Mouse (Mus musculus): ENCODE results near the gene Bcl11a. TPM values are rescaled to one million over a fixed set of nuclear protein-coding genes. Genes with fewer than 3 reads are reported as not detected.
A peak's percentile ranks its signal among the peaks of the same experiment; 100 is the strongest.

Gene Bcl11a
- polyA plus RNA-seq, 1 experiment from 2014 or later, result 25.2 TPM

DNA sequence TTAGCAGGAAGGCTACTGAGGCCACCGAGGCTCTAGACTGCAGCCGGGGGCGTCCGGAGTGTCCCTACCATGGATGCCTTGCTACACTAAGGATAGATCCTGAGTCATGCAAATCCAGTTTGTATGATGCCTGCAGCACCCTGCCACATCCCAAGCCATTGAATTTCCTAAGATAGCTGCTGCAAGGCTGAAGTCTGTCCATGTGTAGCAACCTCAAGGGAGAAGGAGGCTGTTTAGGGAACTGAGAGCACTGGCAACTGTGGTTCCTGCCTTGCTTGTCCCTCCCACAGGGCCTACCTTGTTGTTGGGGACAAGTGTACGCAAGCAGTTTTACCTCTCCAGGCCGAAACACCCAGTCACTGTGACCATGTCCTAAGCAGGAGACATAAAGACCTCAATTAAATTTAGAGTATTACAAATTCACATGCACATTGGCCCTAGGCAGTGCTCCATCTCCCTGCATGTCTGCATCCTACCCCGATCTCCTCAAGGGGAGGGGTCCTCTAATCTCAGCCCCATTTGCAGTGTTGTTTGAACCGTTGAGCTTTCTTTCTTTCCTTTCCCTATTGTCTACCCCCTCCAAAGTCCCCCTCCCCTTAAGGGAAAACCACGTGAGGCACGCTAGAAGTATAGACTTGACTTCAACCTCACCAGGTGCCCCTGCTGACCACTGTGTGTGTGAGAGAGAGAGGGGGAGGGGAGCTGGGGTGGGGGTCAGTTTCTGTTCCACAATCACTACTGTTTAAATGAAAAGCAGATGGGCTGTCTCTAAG lies 63.8 kb downstream of the Bcl11a start:
- Histone ChIP-seq H3K9ac (no peak overlapping the region), H3K27ac (replicated peaks) (peak overlapping the region; percentile 43), H3K27me3 (no peaks in the 10 kb centered on the region), H3K9me3 (replicated peaks) (0 out of 2 replicates have a peak, but pooled peaks cover 3% of the 10 kb centered on the region), H3K36me3 (replicated peaks) (peaks cover 59% of the 10 kb centered on the region), H3K4me3 (replicated peaks) (no peak overlapping the region), H3K4me1 (replicated peaks) (peaks cover 90% of the 10 kb centered on the region), H3K4me2 (no peak overlapping the region)
- WGBS (ENCODE audit: insufficient replicate concordance), result 71% methylated on average over 10 of the region's 10 CpGs
- no peak for ATAC-seq (ENCODE audit: insufficient read depth)

GRCm38 (mm10) chr11:24142316-24142715 lies 64.5 kb downstream of the Bcl11a start:
- ATAC-seq (ENCODE audit: insufficient read depth), result no peak
- Histone ChIP-seq H3K9me3 (replicated peaks) (0 out of 2 replicates have a peak, but pooled peaks cover 3% of the 10 kb centered on the region), H3K4me1 (replicated peaks) (peaks cover 90% of the 10 kb centered on the region), H3K4me2 (no peak overlapping the region), H3K27me3 (no peaks in the 10 kb centered on the region), H3K36me3 (replicated peaks) (peaks cover 59% of the 10 kb centered on the region), H3K27ac (replicated peaks) (peak overlapping the region; percentile 43; the same call in 1 of the 2 replicates), H3K9ac (no peak overlapping the region), H3K4me3 (replicated peaks) (no peak overlapping the region)
- WGBS (ENCODE audit: insufficient replicate concordance), result 38% methylated on average over 9 of the region's 9 CpGs

DNA sequence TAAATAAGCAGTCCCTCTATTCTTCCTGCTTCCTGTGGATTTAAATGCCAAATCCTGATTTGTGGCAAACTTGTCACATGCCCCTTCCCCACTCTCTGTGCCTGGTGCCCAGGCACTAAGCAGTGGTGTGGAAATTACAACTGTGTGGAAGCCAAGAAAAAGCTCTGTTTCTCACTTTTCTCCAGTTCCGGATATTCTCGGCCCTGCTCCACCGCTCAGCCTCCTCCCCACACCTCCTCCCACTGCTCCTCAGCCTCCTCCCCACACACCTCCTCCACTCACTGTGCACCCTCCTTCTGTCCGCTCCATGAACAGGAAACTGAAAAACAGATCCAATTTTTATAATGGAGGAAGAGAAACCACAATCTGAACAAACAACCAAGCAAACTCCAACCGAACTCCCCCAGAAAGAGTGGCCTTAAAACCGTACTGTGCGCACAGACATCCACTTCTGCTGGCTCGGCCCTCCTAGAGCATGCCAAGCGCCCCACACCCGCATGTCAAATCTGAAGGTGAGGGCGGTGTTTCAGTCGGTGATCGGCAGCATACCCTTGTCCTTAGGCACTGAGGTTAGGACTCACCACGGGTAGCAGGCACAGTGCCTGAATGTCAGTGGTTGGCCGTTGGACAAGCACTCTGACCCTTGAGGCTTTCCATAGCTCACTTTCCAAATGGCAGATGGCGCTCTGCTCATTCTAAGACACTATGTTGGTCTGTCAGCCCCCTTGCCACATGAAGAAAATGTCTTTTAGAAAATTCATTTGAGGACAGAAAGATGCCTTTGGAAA lies 66.5 kb downstream of the Bcl11a start:
- Histone ChIP-seq H3K9me3 (replicated peaks) (0 out of 2 replicates have a peak, but pooled peaks cover 3% of the 10 kb centered on the region), H3K9ac (no peak overlapping the region), H3K4me2 (no peak overlapping the region), H3K27me3 (no peaks in the 10 kb centered on the region), H3K36me3 (replicated peaks) (peaks cover 41% of the 10 kb centered on the region), H3K27ac (replicated peaks) (no peak overlapping the region), H3K4me1 (replicated peaks) (peaks cover 92% of the 10 kb centered on the region), H3K4me3 (replicated peaks) (no peak overlapping the region)
- ATAC-seq (ENCODE audit: insufficient read depth), result no peak
- 66% methylated on average over 16 of the region's 16 CpGs for WGBS (ENCODE audit: insufficient replicate concordance)

- Histone ChIP-seq H3K4me3 (replicated peaks) (no peak overlapping the region), H3K9me3 (replicated peaks) (no peaks in the 10 kb centered on the region), H3K4me2 (no peak overlapping the region), H3K36me3 (replicated peaks) (peaks cover 37% of the 10 kb centered on the region), H3K4me1 (replicated peaks) (peaks cover 80% of the 10 kb centered on the region), H3K27ac (replicated peaks) (peak overlapping the region; percentile 58; the same call in 1 of the 2 replicates), H3K9ac (no peak overlapping the region), H3K27me3 (no peaks in the 10 kb centered on the region)
- no peak for ATAC-seq (ENCODE audit: insufficient read depth)
- 60% methylated on average over 4 of the region's 4 CpGs for WGBS (ENCODE audit: insufficient replicate concordance)
These were observed 68.2 kb downstream of the Bcl11a start for GRCm38 (mm10) chr11:24146034-24146433.

- no peak for ATAC-seq (ENCODE audit: insufficient read depth)
- no peak overlapping the region for H3K4me2 ChIP-seq
- H3K36me3 ChIP-seq (replicated peaks), result peaks cover 35% of the 10 kb centered on the region
- no peaks in the 10 kb centered on the region for H3K27me3 ChIP-seq
- no peaks in the 10 kb centered on the region for H3K9me3 ChIP-seq (replicated peaks)
- peaks cover 76% of the 10 kb centered on the region for H3K4me1 ChIP-seq (replicated peaks)
- peak overlapping the region; percentile 58; the same call in 1 of the 2 replicates for H3K27ac ChIP-seq (replicated peaks)
- no peak overlapping the region for H3K4me3 ChIP-seq (replicated peaks)
- no peak overlapping the region for H3K9ac ChIP-seq
- WGBS (ENCODE audit: insufficient replicate concordance), result 74% methylated on average over 1 of the region's 1 CpGs
These were observed 68.6 kb downstream of the Bcl11a start for GRCm38 (mm10) chr11:24146437-24146836.

DNA sequence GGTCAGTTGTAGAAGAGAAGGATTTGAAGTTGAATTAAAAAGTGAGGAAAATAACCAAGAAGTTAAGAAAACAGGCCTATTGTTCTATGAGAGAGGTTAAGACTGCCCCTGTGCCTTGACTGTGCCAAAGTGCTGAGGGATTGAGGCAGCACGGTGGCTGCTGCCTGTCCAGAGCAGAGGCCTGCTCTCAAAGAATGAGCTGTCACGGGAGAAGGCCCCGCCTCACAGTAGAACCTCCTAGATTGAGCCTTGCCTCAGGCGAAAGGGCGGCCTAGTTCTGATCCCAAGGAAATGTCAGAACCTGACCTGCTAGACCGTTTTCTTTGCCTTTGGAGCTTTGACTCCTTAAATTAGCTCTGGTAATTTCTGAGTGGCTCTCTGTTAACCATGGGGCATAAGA lies 69.8 kb downstream of the Bcl11a start:
- Histone ChIP-seq H3K36me3 (replicated peaks) (peaks cover 34% of the 10 kb centered on the region), H3K9ac (no peak overlapping the region), H3K4me1 (replicated peaks) (peaks cover 63% of the 10 kb centered on the region), H3K9me3 (replicated peaks) (no peaks in the 10 kb centered on the region), H3K4me2 (0 out of 2 replicates have a peak overlapping the region, but pooled peaks have one; percentile 19), H3K27ac (replicated peaks) (peak overlapping the region; percentile 58), H3K4me3 (replicated peaks) (no peak overlapping the region), H3K27me3 (no peaks in the 10 kb centered on the region)
- WGBS (ENCODE audit: insufficient replicate concordance), result 45% methylated on average over 6 of the region's 6 CpGs
- peak; percentile 45; the same call in 1 of the 2 replicates for ATAC-seq (ENCODE audit: insufficient read depth)

- H3K4me1 ChIP-seq (replicated peaks), result peaks cover 57% of the 10 kb centered on the region
These were observed 70.7 kb downstream of the Bcl11a start for GRCm38 (mm10) chr11:24148545-24148944.

GRCm38 (mm10) chr11:24149462-24150220 lies 71.8 kb downstream of the Bcl11a start:
- 73% methylated on average over 9 of the region's 9 CpGs for WGBS (ENCODE audit: insufficient replicate concordance)
- peaks cover 30% of the 10 kb centered on the region for H3K36me3 ChIP-seq (replicated peaks)
- ATAC-seq (ENCODE audit: insufficient read depth), result no peak
- no peak overlapping the region for H3K4me3 ChIP-seq (replicated peaks)
- H3K9ac ChIP-seq, result no peak overlapping the region
- no peaks in the 10 kb centered on the region for H3K27me3 ChIP-seq
- H3K4me2 ChIP-seq, result no peak overlapping the region
- H3K27ac ChIP-seq (replicated peaks), result 0 out of 2 replicates have a peak overlapping the region, but pooled peaks have one; percentile 25
- no peaks in the 10 kb centered on the region for H3K9me3 ChIP-seq (replicated peaks)
- peaks cover 62% of the 10 kb centered on the region for H3K4me1 ChIP-seq (replicated peaks)

More at GRCm38 (mm10) chr11:24148545-24148944, 70.7 kb downstream of the Bcl11a start:
- WGBS (ENCODE audit: insufficient replicate concordance), result 24% methylated on average over 3 of the region's 3 CpGs
- no peaks in the 10 kb centered on the region for H3K27me3 ChIP-seq
- H3K27ac ChIP-seq (replicated peaks), result peak overlapping the region; percentile 58
- peaks cover 31% of the 10 kb centered on the region for H3K36me3 ChIP-seq (replicated peaks)
- peak; percentile 71 for ATAC-seq (ENCODE audit: insufficient read depth)
- no peak overlapping the region for H3K4me3 ChIP-seq (replicated peaks)
- 0 out of 2 replicates have a peak overlapping the region, but pooled peaks have one; percentile 19 for H3K4me2 ChIP-seq
- H3K9me3 ChIP-seq (replicated peaks), result no peaks in the 10 kb centered on the region
- H3K9ac ChIP-seq, result peak overlapping the region; percentile 9; the same call in 1 of the 2 replicates

DNA sequence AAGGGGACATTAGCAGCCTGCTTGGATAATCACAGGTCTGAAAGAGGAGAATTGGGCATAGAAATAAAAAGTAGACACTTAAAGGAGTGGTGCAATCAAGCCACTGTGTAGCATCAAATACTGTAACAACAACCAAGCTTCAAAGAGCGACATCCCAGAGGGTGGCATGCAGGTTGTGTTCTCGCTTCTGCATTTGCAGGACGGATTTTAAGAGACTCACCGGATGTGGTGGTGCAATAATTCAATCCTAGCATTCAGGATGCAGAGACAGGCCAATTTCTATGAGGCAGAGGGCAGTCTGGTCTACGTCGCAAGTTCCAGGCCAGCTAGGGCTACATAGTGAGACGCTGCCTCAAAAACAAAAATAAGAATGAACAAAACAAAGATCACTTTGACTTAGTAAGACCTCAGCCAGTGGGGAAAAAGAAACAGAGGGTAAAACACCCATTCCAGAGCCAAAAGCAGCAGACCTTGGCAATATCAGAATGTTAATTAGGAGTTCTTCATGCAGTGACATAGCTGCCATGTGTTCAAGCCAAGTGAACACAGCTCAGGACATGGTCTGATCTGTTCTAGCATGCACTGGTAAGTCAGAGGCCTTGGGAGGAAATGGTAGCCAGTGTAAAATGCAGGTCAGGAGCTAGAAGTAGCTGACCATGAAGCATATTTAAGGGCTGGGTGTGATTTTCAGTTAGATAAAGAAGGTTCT lies 74.4 kb downstream of the Bcl11a start:
- no peak overlapping the region for H3K27ac ChIP-seq (replicated peaks)
- H3K4me2 ChIP-seq, result no peak overlapping the region
- no peak overlapping the region for H3K9ac ChIP-seq
- 84% methylated on average over 7 of the region's 7 CpGs for WGBS (ENCODE audit: insufficient replicate concordance)
- peaks cover 37% of the 10 kb centered on the region for H3K36me3 ChIP-seq (replicated peaks)
- no peak overlapping the region for H3K4me3 ChIP-seq (replicated peaks)
- peaks cover 41% of the 10 kb centered on the region for H3K4me1 ChIP-seq (replicated peaks)
- no peak for ATAC-seq (ENCODE audit: insufficient read depth)
- no peaks in the 10 kb centered on the region for H3K9me3 ChIP-seq (replicated peaks)
- no peaks in the 10 kb centered on the region for H3K27me3 ChIP-seq

DNA sequence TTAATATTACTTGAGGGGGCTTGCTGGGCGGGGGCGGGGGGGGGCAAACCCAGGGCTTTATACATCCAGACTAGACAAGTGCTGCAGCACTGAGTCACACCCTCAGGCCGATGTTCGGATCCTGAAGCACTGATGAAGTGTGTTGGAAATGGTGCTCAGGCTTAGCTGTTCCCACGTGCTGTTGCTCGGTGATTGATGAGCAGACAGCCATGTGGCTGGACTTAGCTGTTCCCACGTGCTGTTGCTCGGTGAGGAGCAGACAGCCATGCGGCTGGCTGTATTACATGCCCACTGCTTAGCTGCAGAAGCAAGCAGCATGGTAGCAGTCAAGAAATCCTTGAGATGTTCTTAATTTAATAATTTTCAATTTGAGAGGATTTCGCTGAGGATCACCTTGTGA lies 75.2 kb downstream of the Bcl11a start:
- ATAC-seq (ENCODE audit: insufficient read depth), result no peak

More for the DNA sequence above, 75.2 kb downstream of the Bcl11a start:
- Histone ChIP-seq H3K27ac (replicated peaks) (no peak overlapping the region), H3K4me1 (replicated peaks) (peaks cover 36% of the 10 kb centered on the region), H3K36me3 (replicated peaks) (peaks cover 39% of the 10 kb centered on the region), H3K9me3 (replicated peaks) (no peaks in the 10 kb centered on the region), H3K27me3 (no peaks in the 10 kb centered on the region), H3K9ac (no peak overlapping the region), H3K4me2 (no peak overlapping the region), H3K4me3 (replicated peaks) (no peak overlapping the region)
- WGBS (ENCODE audit: insufficient replicate concordance), result 76% methylated on average over 10 of the region's 10 CpGs

Data from liver, embryonic 15.5 days (tissue).